Mouse (Mus musculus) natural killer cell, adult 2 months (primary cell): Measurements from ENCODE around the gene Ube2a.

ENCODE experiments used
- DNase-seq, 2 experiments: peaks; one replicate each; pipeline ENCODE4 v3.0.0; 2022; ENCODE audit warnings: low spot score in 2 of 2

Ube2a gene

GRCm38 (mm10) chrX:36873765-36874164, at the start of gene Ube2a, which contains the start of gene C330007P06Rik:
Gene Ube2a, plus strand, starts transcription at chrX:36873900.
Gene C330007P06Rik, minus strand, starts transcription at chrX:36874111.
- no peak for DNase-seq

- no peak for DNase-seq
Measured at GRCm38 (mm10) chrX:36823932-36824711, 49.6 kb upstream of the Ube2a start.

GRCm38 (mm10) chrX:36825032-36825431, 48.7 kb upstream of the Ube2a start:
- DNase-seq: no peak

GRCm38 (mm10) chrX:36826873-36827272, 46.8 kb upstream of the Ube2a start:
- DNase-seq: no peak

GRCm38 (mm10) chrX:36830271-36830670, 43.4 kb upstream of the Ube2a start:
- no peak for DNase-seq

- DNase-seq: no peak
Measured at GRCm38 (mm10) chrX:36831632-36832031, 42.1 kb upstream of the Ube2a start.

- DNase-seq: peak; percentile 54 to 73
Measured at GRCm38 (mm10) chrX:36833397-36834084, 40.2 kb upstream of the Ube2a start.

GRCm38 (mm10) chrX:36837069-36837676, 36.5 kb upstream of the Ube2a start:
- no peak for DNase-seq

- DNase-seq: no peak
Measured at GRCm38 (mm10) chrX:36839391-36839790, 34.3 kb upstream of the Ube2a start.

GRCm38 (mm10) chrX:36841698-36842097, 32.0 kb upstream of the Ube2a start:
- DNase-seq: no peak

- no peak for DNase-seq
Measured at GRCm38 (mm10) chrX:36843346-36843990, 30.2 kb upstream of the Ube2a start.

- no peak for DNase-seq
Measured at GRCm38 (mm10) chrX:36847152-36847551, 26.5 kb upstream of the Ube2a start.

GRCm38 (mm10) chrX:36852631-36853030, 21.1 kb upstream of the Ube2a start:
- DNase-seq: no peak

GRCm38 (mm10) chrX:36863766-36864608, 9.7 kb upstream of the Ube2a start:
- DNase-seq: peak; percentile 72 to 75

- no peak for DNase-seq
Measured at GRCm38 (mm10) chrX:36864609-36865328, 8.9 kb upstream of the Ube2a start.

- DNase-seq: no peak
Measured at GRCm38 (mm10) chrX:36870372-36870771, 3.3 kb upstream of the Ube2a start.

GRCm38 (mm10) chrX:36874178-36874696, 537 bp downstream of the Ube2a start:
- peak; percentile 82 to 89 for DNase-seq

- DNase-seq: peak in 1 of 2 experiments; percentile 3
Measured at GRCm38 (mm10) chrX:36874704-36875128, 1.0 kb downstream of the Ube2a start.

GRCm38 (mm10) chrX:36884719-36885118, 11.0 kb downstream of the Ube2a start:
- peak in 1 of 2 experiments; percentile 36 for DNase-seq

GRCm38 (mm10) chrX:36898931-36899330, 25.2 kb downstream of the Ube2a start:
- peak; percentile 28 to 35 for DNase-seq
